Mouse (Mus musculus) ES-E14 (cell line): ENCODE results near the gene Cpb2. TPM values are rescaled to one million over a fixed set of nuclear protein-coding genes. Genes with fewer than 3 reads are reported as not detected.

Source experiments
- DNase-seq: peaks from one replicate; pipeline ENCODE4 v3.0.0-alpha.2; 2013; ENCODE audit warnings: low read depth, low spot score
- H3K27ac ChIP-seq: 2 replicates; pipeline ENCODE4 v1.5.1; 2012; ENCODE audit warnings: low read depth, mild to moderate bottlenecking, low read length, moderate library complexity, mixed read lengths; ENCODE audit not compliant: poor library complexity, insufficient read depth, severe bottlenecking
- H3K36me3 ChIP-seq: 2 replicates; pipeline ENCODE4 v1.6.1; 2012; ENCODE audit warnings: mild to moderate bottlenecking, low read length, moderate library complexity, mixed read lengths; ENCODE audit not compliant: control insufficient read depth, poor library complexity, insufficient read depth, severe bottlenecking
- H3K4me1 ChIP-seq, 2 experiments: fragments of 150-350 bp in 1 of 2; sonication (generic) in 1 of 2; 2 replicates each; pipeline ENCODE4 v1.6.1; 2012; ENCODE audit warnings: low read length in 2 of 2, mild to moderate bottlenecking in 1 of 2, mixed read lengths in 1 of 2; ENCODE audit not compliant: control insufficient read depth in 2 of 2, insufficient read depth in 2 of 2, poor library complexity in 1 of 2
- H3K4me3 ChIP-seq, 2 experiments: fragments of 150-350 bp in 1 of 2; sonication (generic) in 1 of 2; 2 replicates each; pipeline ENCODE4 v1.5.1; 2012; ENCODE audit warnings: low read length in 2 of 2, low read depth in 1 of 2, mild to moderate bottlenecking in 1 of 2, mixed read lengths in 1 of 2; ENCODE audit not compliant: insufficient read depth in 1 of 2, poor library complexity in 1 of 2, severe bottlenecking in 1 of 2
- H3K9ac ChIP-seq: 2 replicates; pipeline ENCODE4 v1.6.1; 2012; ENCODE audit warnings: low read depth, mild to moderate bottlenecking, low read length, mixed read lengths; ENCODE audit not compliant: poor library complexity, insufficient read depth, severe bottlenecking
- H3K9me3 ChIP-seq: fragments of 150-350 bp; sonication (generic); 2 replicates; pipeline ENCODE4 v1.6.1; 2012; ENCODE audit warnings: low read depth, mild to moderate bottlenecking, low read length; ENCODE audit not compliant: control insufficient read depth, insufficient read depth
- CHD2 ChIP-seq: IDR thresholded peaks from 2 replicates; pipeline ENCODE4 v1.6.1; 2014; ENCODE audit warnings: mild to moderate bottlenecking, low read depth, low read length, inconsistent platforms
- HCFC1 ChIP-seq: IDR thresholded peaks from 2 replicates; pipeline ENCODE4 v1.6.1; 2012; ENCODE audit warnings: low read length, inconsistent platforms, borderline replicate concordance; ENCODE audit not compliant: insufficient read depth
- MAFK ChIP-seq: IDR thresholded peaks from 2 replicates; pipeline ENCODE4 v1.6.1; 2014; ENCODE audit warnings: mild to moderate bottlenecking, low read depth, low read length, inconsistent platforms; ENCODE audit not compliant: insufficient read depth
- ZC3H11A ChIP-seq: IDR thresholded peaks from 2 replicates; pipeline ENCODE4 v1.6.1; 2012; ENCODE audit warnings: low read depth, mild to moderate bottlenecking, inconsistent platforms, low read length, borderline replicate concordance
- ZNF384 ChIP-seq: IDR thresholded peaks from 2 replicates; pipeline ENCODE4 v1.6.1; 2012; ENCODE audit warnings: low read depth, low read length, inconsistent platforms
- in situ Hi-C, 2 experiments: fragments of 600-800 bp; cut with MboI; formaldehyde crosslinking; loops; one replicate each; pipeline ENCODE4 v1.15.1; 2025; ENCODE audit warnings: low sequenced_read_pairs in 2 of 2, inconsistent platforms in 1 of 2; ENCODE audit not compliant: unreplicated experiment in 2 of 2
- total RNA-seq: library from RNA; depleted of rRNA; stranded (reverse); fragments of 300-350 nt; gene quantifications from 2 replicates; pipeline ENCODE4 v1.2.3, GENCODE M21; 2012

Cpb2 gene
- total RNA-seq, 1 experiment, result 0.80 TPM

DNA sequence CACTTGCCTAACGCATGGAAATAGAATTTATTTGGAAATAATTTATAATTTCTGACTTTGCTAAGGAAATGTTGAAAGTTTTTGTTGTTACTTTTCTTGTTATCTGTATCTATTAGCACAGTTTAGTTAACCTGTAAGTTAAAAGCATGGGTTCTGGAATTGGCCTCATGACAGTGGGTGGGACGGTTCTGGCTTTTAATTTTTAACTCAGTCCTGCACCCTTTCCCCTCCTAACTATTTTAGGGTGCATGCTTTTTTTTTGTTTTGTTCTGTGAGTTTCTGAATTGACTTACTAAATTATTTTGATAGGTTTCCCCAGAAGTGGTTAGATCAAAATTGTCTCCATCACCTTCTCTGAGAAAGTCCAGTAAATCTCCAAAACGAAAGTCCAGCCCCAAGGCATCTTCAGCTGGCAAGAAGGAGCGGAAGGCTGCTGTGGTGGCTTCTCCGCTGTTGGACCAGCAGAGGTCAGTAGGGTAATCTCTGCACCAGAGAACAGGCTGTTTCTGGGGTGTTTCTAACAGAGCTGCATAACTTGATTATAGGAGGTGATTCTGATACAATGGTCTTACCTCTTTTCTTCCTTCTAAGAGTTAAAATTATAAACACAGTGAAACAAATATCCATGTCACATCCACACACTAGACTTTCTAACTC, 67.4 kb downstream of the Cpb2 start:
- DNase-seq, result no peak
- in situ Hi-C loops, result no loop called here
- Histone ChIP-seq H3K9ac (no peak overlapping the region), H3K9me3 (no peaks in the 10 kb centered on the region), H3K27ac (no peak overlapping the region), H3K36me3 (no peaks in the 10 kb centered on the region), H3K4me1 (no peaks in the 10 kb centered on the region), H3K4me3 (no peak overlapping the region)
- TF ChIP-seq HCFC1 (no peak), CHD2 (no peak), ZC3H11A (no peak), ZNF384 (no peak), MAFK (no peak)

DNA sequence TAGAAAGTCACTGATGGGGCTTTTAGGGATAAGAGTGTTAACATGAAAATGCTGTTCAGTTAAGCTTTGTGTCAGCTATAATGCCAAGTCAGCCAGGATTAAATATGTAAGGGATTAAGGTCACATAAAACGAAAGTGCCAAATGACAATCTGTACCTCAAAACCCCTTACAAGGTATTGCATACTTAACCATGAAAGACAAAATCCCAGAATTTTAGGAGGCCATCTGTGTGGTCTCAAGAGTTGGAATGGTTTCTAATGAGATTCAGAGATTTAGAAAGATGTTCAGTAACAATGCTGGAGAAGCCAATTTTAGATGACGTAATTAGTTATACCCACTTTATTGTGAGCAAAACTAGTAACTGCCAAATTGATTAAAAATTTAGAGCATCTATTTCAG, 72.4 kb downstream of the Cpb2 start:
- in situ Hi-C loops, result no loop called here
- no peak overlapping the region for H3K9ac ChIP-seq
- H3K27ac ChIP-seq, result no peak overlapping the region
- H3K36me3 ChIP-seq, result no peaks in the 10 kb centered on the region
- no peak for TF ChIP-seq HCFC1
- no peaks in the 10 kb centered on the region for H3K4me1 ChIP-seq
- H3K4me3 ChIP-seq, result no peak overlapping the region
- no peaks in the 10 kb centered on the region for H3K9me3 ChIP-seq
- DNase-seq, result no peak

GRCm38 (mm10) chr14:75318736-75319135, 76.6 kb downstream of the Cpb2 start:
- in situ Hi-C loops, result no loop called here

GRCm38 (mm10) chr14:75320269-75320668, 78.2 kb downstream of the Cpb2 start:
- no peaks in the 10 kb centered on the region for H3K9me3 ChIP-seq
- TF ChIP-seq MAFK (no peak), ZC3H11A (no peak), ZNF384 (no peak), CHD2 (no peak), HCFC1 (no peak)
- no peak overlapping the region for H3K27ac ChIP-seq
- in situ Hi-C loops, result no loop called here
- no peaks in the 10 kb centered on the region for H3K4me1 ChIP-seq
- peaks cover 7% of the 10 kb centered on the region for H3K36me3 ChIP-seq
- DNase-seq, result no peak
- no peak overlapping the region for H3K4me3 ChIP-seq
- H3K9ac ChIP-seq, result no peak overlapping the region

More at GRCm38 (mm10) chr14:75318736-75319135, 76.6 kb downstream of the Cpb2 start:
- TF ChIP-seq MAFK (no peak), HCFC1 (no peak), ZNF384 (no peak)
- Histone ChIP-seq H3K4me1 (no peaks in the 10 kb centered on the region), H3K9me3 (no peaks in the 10 kb centered on the region), H3K4me3 (no peak overlapping the region), H3K27ac (no peak overlapping the region), H3K9ac (no peak overlapping the region), H3K36me3 (peaks cover 7% of the 10 kb centered on the region)
- no peak for DNase-seq

DNA sequence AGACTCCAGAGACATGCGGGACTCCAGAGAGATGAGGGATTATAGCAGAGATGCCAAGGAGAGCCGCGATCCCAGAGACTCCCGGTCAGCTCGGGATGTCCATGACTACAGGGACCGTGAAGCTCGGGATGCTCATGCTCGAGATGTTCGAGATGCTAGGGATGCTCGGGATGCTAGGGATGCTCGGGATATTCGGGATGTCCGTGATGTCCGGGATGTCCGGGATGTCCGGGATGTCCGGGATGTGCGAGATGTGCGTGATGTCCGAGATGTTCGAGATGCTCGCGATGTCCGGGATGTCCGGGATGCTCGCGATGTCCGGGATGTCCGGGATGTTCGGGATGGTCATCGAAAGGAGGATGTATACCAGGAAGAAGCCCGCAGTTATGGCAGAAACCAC, 81.3 kb downstream of the Cpb2 start:
- peaks cover 7% of the 10 kb centered on the region for H3K36me3 ChIP-seq
- no peak overlapping the region for H3K27ac ChIP-seq
- H3K9ac ChIP-seq, result no peak overlapping the region
- H3K4me1 ChIP-seq, result no peaks in the 10 kb centered on the region
- DNase-seq, result no peak
- no peaks in the 10 kb centered on the region for H3K9me3 ChIP-seq
- TF ChIP-seq ZNF384, result no peak
- TF ChIP-seq HCFC1, result no peak
- TF ChIP-seq CHD2, result no peak
- TF ChIP-seq MAFK, result no peak
- TF ChIP-seq ZC3H11A, result no peak
- in situ Hi-C loops, result no loop called here
- no peak overlapping the region for H3K4me3 ChIP-seq
